Mouse (Mus musculus) intestine, embryonic 14.5 days (tissue): Measurements from ENCODE around the gene Gm21973. TPM values are rescaled to one million over a fixed set of nuclear protein-coding genes. Genes with fewer than 3 reads are reported as not detected.

ENCODE experiments used
- ATAC-seq: fragments of 200-750 bp; cut with Nextera tagmentation; replicated peaks from 2 replicates; pipeline ENCODE4 v1.8.0; 2017; ENCODE audit warnings: low read depth, moderate number of reproducible peaks, moderate TSS enrichment, moderate library complexity; ENCODE audit not compliant: low FRiP score, low TSS enrichment
- DNase-seq: peaks from one replicate; pipeline ENCODE4 v3.0.0-alpha.2; 2018; ENCODE audit warnings: low spot score
- H3K27ac ChIP-seq: fragments of 300-500 bp; sonication (generic); 2 replicates; pipeline ENCODE4 v1.5.1; 2014; ENCODE audit warnings: low read depth, mild to moderate bottlenecking, control low read depth
- H3K27me3 ChIP-seq: fragments of 300-500 bp; sonication (generic); replicated peaks from 2 replicates; pipeline ENCODE4 v1.6.1; 2014; ENCODE audit warnings: low read length, control low read depth; ENCODE audit not compliant: control insufficient read depth, insufficient read depth
- H3K36me3 ChIP-seq: fragments of 300-500 bp; sonication (generic); 2 replicates; pipeline ENCODE4 v1.6.1; 2014; ENCODE audit warnings: low read length, control low read depth; ENCODE audit not compliant: control insufficient read depth, insufficient read depth
- H3K4me1 ChIP-seq: fragments of 300-500 bp; sonication (generic); replicated peaks from 2 replicates; pipeline ENCODE4 v1.6.1; 2014; ENCODE audit warnings: low read length, control low read depth, mixed read lengths; ENCODE audit not compliant: control insufficient read depth, insufficient read depth
- H3K4me2 ChIP-seq: fragments of 300-500 bp; sonication (generic); 2 replicates; pipeline ENCODE4 v1.6.1; 2014; ENCODE audit warnings: low read length
- H3K4me3 ChIP-seq: fragments of 300-500 bp; sonication (generic); 2 replicates; pipeline ENCODE4 v1.5.1; 2014; ENCODE audit warnings: low read depth, low read length, control low read depth, mixed read lengths
- H3K9ac ChIP-seq: fragments of 300-500 bp; sonication (generic); 2 replicates; pipeline ENCODE4 v1.6.1; 2014; ENCODE audit warnings: mild to moderate bottlenecking, low read length
- H3K9me3 ChIP-seq: fragments of 300-500 bp; sonication (generic); 2 replicates; pipeline ENCODE4 v1.6.1; 2016; ENCODE audit warnings: low read length, control low read depth; ENCODE audit not compliant: control insufficient read depth
- WGBS: fragments of 180-500 bp; shearing (Covaris S2); extraction: QIAGEN DNeasy Blood & Tissue Kit; methylation state at CpG from one replicate; pipeline ENCODE4 v1.1.7; 2014; 5-methylcytosine and 5-hydroxymethylcytosine counted together
- polyA plus RNA-seq: library from polyadenylated mRNA; unstranded; fragments of >200 nt; fragmentation: Nextera tagmentation; extraction: Ambion mirVana; gene quantifications from 2 replicates; pipeline ENCODE4 v1.2.1, GENCODE M21; 2014

Gm21973 gene
- polyA plus RNA-seq, 1 experiment from 2014 or later, result not detected

- Histone ChIP-seq H3K9me3 (no peaks in the 10 kb centered on the region), H3K4me3 (no peak overlapping the region), H3K4me1 (no peaks in the 10 kb centered on the region), H3K9ac (no peak overlapping the region), H3K27me3 (no peaks in the 10 kb centered on the region), H3K36me3 (no peaks in the 10 kb centered on the region), H3K27ac (no peak overlapping the region), H3K4me2 (no peak overlapping the region)
- no peak for DNase-seq
- no peak for ATAC-seq
- 40% methylated on average over 3 of the region's 3 CpGs for WGBS
Measured at GRCm38 (mm10) chr15:10375404-10375803, 50.2 kb downstream of the Gm21973 start.

GRCm38 (mm10) chr15:10378338-10378959 lies 53.3 kb downstream of the Gm21973 start:
- Histone ChIP-seq H3K4me2 (no peak overlapping the region), H3K27me3 (no peaks in the 10 kb centered on the region), H3K4me3 (no peak overlapping the region), H3K9ac (no peak overlapping the region), H3K36me3 (no peaks in the 10 kb centered on the region), H3K27ac (no peak overlapping the region), H3K4me1 (no peaks in the 10 kb centered on the region), H3K9me3 (no peaks in the 10 kb centered on the region)
- DNase-seq (no peak), ATAC-seq (no peak)
- WGBS, result 93% methylated on average over 4 of the region's 4 CpGs

- no peak for ATAC-seq
- WGBS, result 83% methylated on average over 3 of the region's 3 CpGs
- Histone ChIP-seq H3K9me3 (no peaks in the 10 kb centered on the region), H3K27ac (no peak overlapping the region), H3K4me2 (no peak overlapping the region), H3K27me3 (no peaks in the 10 kb centered on the region), H3K36me3 (no peaks in the 10 kb centered on the region), H3K9ac (no peak overlapping the region), H3K4me1 (no peaks in the 10 kb centered on the region), H3K4me3 (no peak overlapping the region)
- no peak for DNase-seq
Measured at GRCm38 (mm10) chr15:10379757-10380458, 54.7 kb downstream of the Gm21973 start.

- Histone ChIP-seq H3K27ac (no peak overlapping the region), H3K9me3 (no peaks in the 10 kb centered on the region), H3K9ac (no peak overlapping the region), H3K36me3 (no peaks in the 10 kb centered on the region), H3K4me1 (no peaks in the 10 kb centered on the region), H3K4me3 (no peak overlapping the region), H3K4me2 (no peak overlapping the region), H3K27me3 (no peaks in the 10 kb centered on the region)
- WGBS, result 71% methylated on average over 2 of the region's 2 CpGs
- ATAC-seq (no peak), DNase-seq (no peak)
Measured at GRCm38 (mm10) chr15:10387263-10387662, 62.1 kb downstream of the Gm21973 start.

GRCm38 (mm10) chr15:10399795-10400194 lies 74.6 kb downstream of the Gm21973 start:
- WGBS, result 81% methylated on average over 2 of the region's 2 CpGs

GRCm38 (mm10) chr15:10400415-10400814 lies 75.2 kb downstream of the Gm21973 start:
- H3K4me3 ChIP-seq, result no peak overlapping the region
- H3K4me2 ChIP-seq, result no peak overlapping the region
- H3K9me3 ChIP-seq, result 0 out of 2 replicates have a peak, but pooled peaks cover 4% of the 10 kb centered on the region
- H3K27me3 ChIP-seq, result no peaks in the 10 kb centered on the region
- H3K27ac ChIP-seq, result no peak overlapping the region
- no peaks in the 10 kb centered on the region for H3K4me1 ChIP-seq
- no peak for DNase-seq
- no peaks in the 10 kb centered on the region for H3K36me3 ChIP-seq
- WGBS, result 69% methylated on average over 3 of the region's 3 CpGs
- no peak for ATAC-seq
- no peak overlapping the region for H3K9ac ChIP-seq

More at GRCm38 (mm10) chr15:10399795-10400194, 74.6 kb downstream of the Gm21973 start:
- H3K9ac ChIP-seq, result no peak overlapping the region
- no peak for DNase-seq
- H3K4me2 ChIP-seq, result no peak overlapping the region
- H3K4me1 ChIP-seq, result no peaks in the 10 kb centered on the region
- no peak overlapping the region for H3K4me3 ChIP-seq
- no peaks in the 10 kb centered on the region for H3K27me3 ChIP-seq
- ATAC-seq, result no peak
- 0 out of 2 replicates have a peak, but pooled peaks cover 4% of the 10 kb centered on the region for H3K9me3 ChIP-seq
- H3K36me3 ChIP-seq, result no peaks in the 10 kb centered on the region
- H3K27ac ChIP-seq, result no peak overlapping the region

- no peaks in the 10 kb centered on the region for H3K9me3 ChIP-seq
- WGBS, result 82% methylated on average over 3 of the region's 3 CpGs
- H3K27me3 ChIP-seq, result no peaks in the 10 kb centered on the region
- ATAC-seq (no peak), DNase-seq (no peak)
- no peak overlapping the region for H3K4me2 ChIP-seq
- no peak overlapping the region for H3K4me3 ChIP-seq
- H3K9ac ChIP-seq, result no peak overlapping the region
- no peak overlapping the region for H3K27ac ChIP-seq
- H3K4me1 ChIP-seq, result no peaks in the 10 kb centered on the region
- H3K36me3 ChIP-seq, result no peaks in the 10 kb centered on the region
Measured at GRCm38 (mm10) chr15:10409842-10410241, 84.7 kb downstream of the Gm21973 start.

GRCm38 (mm10) chr15:10410881-10411280 lies 85.7 kb downstream of the Gm21973 start:
- ATAC-seq, result no peak
- no peak overlapping the region for H3K4me2 ChIP-seq
- no peaks in the 10 kb centered on the region for H3K4me1 ChIP-seq
- no peak overlapping the region for H3K9ac ChIP-seq
- no peak for DNase-seq
- H3K9me3 ChIP-seq, result no peaks in the 10 kb centered on the region
- WGBS, result 86% methylated on average over 2 of the region's 2 CpGs
- H3K27me3 ChIP-seq, result no peaks in the 10 kb centered on the region
- no peak overlapping the region for H3K4me3 ChIP-seq
- no peaks in the 10 kb centered on the region for H3K36me3 ChIP-seq
- no peak overlapping the region for H3K27ac ChIP-seq

GRCm38 (mm10) chr15:10413656-10414055 lies 88.5 kb downstream of the Gm21973 start:
- no peaks in the 10 kb centered on the region for H3K4me1 ChIP-seq
- no peaks in the 10 kb centered on the region for H3K36me3 ChIP-seq
- H3K27me3 ChIP-seq, result no peaks in the 10 kb centered on the region
- H3K4me2 ChIP-seq, result no peak overlapping the region
- no peaks in the 10 kb centered on the region for H3K9me3 ChIP-seq
- H3K4me3 ChIP-seq, result no peak overlapping the region
- DNase-seq (no peak), ATAC-seq (no peak)
- no peak overlapping the region for H3K9ac ChIP-seq
- 91% methylated on average over 6 of the region's 6 CpGs for WGBS
- no peak overlapping the region for H3K27ac ChIP-seq
